Mouse (Mus musculus) adrenal gland, adult 8-10 months (tissue): ENCODE measurements around the gene Tmem259. TPM values are rescaled to one million over a fixed set of nuclear protein-coding genes. Genes with fewer than 3 reads are reported as not detected.

Source experiments
- DNase-seq: peaks from one replicate; pipeline ENCODE4 v3.0.0; 2022
- total RNA-seq, 4 experiments: library from RNA; stranded (reverse); gene quantifications; 2 replicates each; pipeline ENCODE4 v1.2.4; 2022

Tmem259 gene
- total RNA-seq, 4 experiments from 2014 or later, result 132 to 155 (median 141) TPM

DNA sequence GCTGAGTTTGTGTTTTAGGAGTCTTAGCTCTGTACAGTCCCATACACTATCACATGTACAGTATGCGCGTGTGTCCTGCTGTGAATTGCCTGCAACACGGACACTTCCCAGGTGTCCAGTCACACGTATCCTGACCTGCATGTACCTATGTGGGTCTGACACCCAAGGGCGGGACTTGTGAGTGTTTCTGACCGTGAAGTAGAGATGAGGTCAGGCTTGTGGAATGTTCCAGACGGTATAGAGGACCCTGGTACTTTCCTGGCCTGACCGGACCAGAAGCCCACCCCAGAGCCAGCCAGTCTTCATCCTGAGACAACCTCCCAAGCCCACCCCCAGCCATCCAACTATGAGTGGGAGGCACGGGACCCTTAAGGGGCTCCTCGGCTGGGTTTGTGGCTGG is 31.5 kb upstream of the Tmem259 start:
- DNase-seq, result no peak

DNA sequence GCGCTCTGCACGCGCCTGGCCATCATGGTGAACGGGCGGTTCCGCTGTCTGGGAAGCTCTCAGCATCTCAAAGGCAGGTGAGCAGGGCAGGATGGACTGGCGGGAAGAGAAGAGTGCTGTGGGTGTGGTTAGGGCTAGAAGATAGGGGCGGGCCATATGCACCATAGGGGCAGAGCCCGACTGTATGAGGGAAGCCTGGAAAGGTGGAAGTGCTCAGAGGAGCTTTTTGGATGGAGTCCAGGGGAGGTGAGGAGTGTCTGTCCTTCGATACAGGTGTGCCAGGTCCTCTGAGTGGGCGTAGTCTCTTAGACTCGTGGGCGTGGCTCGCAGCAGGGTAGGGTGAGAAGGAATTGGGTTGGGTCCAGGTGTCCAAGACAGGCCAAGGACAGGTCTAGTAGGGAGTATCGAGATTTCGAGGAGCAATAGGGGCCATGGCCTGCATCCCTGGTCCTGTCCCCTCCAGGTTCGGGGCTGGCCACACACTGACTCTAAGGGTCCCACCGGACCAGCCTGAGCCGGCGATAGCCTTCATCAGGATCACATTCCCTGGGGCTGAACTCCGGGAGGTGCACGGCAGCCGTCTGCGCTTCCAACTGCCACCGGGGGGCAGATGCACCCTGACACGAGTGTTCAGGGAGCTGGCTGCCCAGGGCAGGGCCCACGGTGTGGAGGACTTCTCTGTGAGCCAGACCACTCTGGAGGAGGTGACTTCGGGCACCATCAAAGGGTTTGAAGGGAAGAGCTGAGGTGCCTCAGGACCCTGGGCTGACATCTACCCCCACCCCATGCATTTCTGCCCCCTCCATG is 30.6 kb upstream of the Tmem259 start:
- DNase-seq, result no peak

DNA sequence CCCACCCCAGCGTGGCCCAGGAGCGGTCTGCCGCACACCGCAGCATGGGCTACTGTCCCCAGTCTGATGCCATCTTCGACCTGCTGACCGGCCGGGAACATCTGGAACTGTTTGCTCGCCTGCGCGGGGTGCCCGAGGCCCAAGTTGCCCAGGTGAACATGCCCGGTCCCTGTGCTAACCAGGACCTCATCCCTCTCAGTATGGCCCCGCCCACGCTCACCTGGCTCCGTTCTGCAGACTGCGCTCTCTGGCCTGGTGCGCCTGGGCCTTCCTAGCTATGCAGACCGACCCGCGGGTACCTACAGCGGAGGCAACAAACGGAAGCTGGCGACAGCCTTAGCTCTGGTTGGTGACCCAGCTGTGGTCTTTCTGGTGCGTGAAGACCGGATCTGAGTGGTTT is 29.5 kb upstream of the Tmem259 start:
- DNase-seq, result no peak

DNA sequence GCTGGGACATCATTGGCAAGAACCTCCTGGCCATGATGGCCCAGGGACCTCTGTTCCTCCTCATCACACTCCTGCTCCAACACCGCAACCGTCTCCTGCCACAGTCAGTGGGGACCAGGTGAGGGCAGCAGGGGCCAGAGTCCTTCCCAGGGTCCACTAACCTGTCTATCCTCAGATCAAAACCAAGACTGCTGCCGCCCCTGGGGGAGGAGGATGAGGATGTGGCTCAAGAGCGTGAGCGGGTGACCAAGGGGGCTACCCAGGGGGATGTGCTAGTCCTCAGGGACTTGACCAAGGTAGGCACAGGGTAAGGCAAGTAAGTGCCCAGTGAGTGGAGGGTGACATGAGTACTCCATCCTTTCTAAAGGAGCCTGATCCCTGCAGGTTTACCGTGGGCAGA is 27.6 kb upstream of the Tmem259 start:
- DNase-seq, result no peak

DNA sequence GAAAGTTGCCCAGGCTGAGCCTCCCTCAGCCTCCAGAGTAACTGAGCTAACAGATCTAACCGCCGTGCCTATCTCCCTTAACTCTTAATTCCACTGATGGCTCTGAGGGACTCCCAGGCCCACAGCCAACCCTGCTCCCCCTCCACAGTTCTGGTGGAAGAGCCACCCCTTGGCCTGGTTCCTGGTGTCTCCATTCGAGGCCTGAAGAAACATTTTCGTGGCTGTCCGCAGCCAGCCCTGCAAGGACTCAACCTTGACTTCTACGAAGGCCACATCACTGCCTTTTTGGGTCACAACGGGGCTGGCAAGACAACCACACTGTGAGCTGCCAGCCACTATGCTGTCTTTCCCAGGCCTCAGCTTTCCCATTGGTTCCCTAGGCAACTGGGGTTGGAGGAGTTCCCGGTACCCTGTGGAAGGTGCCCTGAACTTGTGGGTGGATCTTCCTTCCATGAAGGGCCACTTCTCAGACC is 20.1 kb upstream of the Tmem259 start:
- DNase-seq, result peak; percentile 84

DNA sequence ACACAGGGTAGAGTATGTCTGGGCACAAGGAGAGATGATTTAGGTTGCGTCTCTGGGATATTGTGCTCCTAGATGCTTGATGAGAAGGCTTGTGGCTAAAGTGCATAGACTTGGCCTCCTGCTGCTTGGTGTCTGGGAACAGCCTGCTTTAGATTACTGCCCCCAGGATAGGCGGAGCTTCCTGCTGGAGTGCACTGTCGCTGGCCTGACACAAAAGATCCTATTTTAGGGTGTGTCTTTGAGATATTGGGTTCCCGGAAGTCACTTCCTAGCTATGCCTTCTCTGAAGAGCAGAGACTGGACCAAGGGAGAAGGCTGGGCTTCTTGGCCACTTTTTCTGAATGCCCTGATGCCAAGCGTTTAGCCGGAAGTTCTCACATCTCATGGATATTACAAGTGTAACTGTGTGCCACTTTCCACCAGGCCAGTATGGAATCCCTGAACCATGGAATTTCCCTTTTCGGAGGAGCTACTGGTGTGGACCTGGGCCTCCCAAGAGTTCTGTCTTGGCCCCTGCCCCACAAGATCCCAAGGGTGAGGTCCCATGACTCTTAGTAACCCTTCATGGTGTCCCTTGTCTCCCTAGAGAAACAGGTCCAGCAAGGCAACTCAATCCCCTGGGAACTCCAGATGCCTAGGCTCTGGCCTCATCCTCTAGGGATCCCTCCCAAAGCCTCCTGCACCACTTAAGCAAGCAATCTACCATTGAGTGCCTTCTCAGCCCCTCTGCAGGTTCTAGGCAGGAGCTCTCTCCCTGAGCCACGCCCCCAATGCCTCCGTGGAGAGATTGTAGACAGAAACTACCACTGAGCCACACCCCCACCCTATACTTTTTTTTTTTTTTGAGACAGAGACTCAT is 19.5 kb upstream of the Tmem259 start:
- no peak for DNase-seq

DNA sequence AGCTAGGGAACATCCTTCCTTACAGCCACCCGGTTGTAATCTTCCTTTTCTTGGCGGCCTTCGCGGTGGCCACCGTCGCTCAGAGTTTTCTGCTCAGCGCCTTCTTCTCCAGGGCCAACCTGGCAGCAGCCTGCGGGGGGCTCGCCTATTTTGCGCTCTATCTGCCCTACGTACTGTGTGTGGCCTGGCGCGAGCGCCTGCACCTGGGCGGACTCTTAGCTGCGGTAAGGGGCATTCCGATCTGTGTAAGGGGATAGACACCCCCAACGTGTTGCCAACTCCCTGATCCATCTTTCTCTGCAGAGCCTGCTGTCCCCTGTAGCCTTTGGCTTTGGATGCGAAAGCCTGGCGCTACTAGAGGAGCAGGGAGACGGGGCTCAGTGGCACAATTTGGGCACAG is 18.7 kb upstream of the Tmem259 start:
- no peak for DNase-seq

DNA sequence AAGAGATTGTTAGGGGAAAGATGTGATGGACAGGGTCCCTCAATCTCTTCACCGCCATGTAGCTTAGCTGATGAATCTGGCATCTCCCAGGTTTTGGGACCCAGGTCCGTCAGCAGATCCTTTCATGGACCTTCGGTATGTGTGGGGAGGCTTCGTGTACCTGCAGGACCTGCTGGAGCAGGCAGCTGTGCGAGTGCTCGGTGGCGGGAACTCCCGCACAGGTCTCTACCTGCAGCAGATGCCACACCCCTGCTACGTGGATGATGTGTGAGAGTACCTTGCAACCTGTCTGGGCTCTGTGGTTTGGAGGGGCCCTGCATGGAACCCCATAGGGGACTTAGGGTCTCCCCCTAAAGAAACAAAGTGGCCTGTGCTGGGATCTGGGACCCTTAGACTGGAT is 17.8 kb upstream of the Tmem259 start:
- no peak for DNase-seq

DNA sequence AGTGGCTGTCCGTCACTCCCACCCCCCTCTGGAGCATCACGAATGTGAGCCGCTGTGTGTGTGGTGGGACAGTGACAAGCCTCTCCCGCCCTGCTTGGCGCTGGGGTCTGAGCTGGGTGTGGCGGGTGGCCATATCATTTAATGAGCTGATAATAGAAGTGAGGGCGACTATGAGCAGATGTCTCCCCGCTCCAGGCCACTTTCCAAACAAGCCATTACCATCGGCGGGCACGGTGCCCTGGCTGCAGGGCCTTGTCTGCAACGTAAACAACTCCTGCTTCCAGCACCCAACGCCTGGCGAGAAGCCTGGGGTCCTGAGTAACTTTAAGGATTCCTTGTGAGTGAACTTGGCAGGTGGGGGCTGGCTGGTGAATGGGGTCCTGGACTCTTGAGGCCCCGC is 13.7 kb upstream of the Tmem259 start:
- DNase-seq, result no peak

DNA sequence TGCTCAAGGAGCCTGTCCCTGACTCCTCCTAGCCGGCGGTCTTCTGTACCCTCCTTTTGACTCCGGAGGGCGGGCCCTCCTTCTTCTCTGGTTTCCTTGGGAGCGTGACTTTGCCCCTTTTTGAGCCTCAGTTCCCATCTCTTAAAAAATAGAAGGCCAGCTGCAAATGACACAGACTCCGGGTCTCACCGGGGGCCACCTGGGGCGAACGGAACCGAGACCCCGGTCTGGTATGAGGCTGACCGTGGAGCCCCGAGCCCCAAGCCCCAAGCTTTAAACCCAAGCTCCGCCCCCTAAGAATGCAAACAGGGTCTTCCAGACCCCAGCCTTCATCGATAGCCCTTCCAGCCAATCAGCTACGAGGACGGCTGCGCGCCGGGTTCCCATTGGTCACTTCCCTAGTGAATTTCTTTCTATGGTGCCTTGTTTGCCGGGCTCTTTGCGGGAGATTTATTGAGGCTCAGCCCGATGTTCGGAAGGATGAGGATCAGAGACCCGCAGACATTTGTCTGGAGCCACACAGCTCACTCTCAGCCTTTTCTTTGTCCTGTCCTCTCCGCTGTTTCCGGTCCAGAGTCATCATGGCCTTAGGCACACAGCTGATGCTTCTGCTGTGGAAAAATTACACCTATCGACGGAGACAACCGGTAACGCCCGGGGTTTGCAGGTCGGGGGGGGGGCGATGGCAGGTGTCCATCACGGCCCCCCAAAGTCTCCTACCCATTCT is 13.1 kb upstream of the Tmem259 start:
- DNase-seq, result no peak

DNA sequence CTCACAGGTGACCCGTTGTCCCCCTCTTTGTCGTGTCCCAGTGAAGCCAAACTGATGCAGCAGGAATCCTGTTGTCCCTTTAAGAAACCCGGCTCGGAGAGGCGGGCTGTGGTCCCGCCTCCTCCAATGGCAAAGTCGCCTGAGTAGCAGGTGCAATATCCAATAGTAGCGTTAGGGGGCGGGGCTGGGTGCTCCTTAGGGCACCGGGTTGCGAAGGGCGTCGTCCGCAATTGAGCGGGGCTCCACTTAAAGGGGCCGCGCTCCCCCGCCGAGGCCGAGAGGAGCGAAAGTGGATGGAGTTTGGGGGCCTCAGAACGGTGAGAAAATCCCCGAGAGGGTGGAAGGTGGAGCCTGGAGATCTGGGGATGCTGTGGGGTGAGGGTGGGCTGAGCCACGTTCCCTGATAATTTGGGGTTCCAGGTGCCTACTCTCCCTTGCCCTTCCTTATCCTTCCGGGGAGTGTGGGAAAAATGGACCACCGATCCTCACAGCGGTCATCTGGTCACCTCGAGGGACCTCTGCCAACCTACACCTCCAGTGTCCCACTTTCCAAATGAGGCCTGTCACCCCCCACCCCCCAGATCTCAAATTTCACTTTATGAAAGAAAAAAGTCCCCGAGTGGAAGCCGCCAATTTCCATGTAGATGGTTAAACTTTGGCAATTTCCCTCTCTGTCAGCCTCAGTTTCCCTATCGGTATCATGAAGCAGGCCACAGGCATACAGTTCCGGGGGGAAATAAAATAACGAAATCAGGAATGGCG is 12.3 kb upstream of the Tmem259 start, which contains the start of gene Abca7:
Gene Abca7, plus strand, starts transcription at position 223 of the 762 bp plus-strand sequence.
- DNase-seq, result peak; percentile 92

DNA sequence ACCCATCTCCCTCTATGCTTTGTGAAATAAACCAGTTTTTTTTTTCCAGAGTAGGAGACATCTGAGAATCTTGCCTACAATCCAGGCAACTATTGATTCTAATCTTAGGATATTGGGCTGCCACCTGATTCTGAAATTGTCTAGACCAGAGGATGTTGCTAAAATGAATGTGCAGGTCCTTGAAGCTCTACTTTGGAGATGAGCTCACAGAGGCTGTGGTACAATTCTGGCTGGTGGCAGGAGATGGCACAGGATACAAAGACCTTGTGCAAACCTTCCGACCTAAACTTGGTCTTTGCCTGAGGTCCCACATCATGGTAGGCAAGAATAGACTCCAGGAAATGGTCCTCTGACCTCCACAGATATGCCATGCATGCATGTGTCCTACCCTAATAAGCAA is 11.5 kb upstream of the Tmem259 start:
- no peak for DNase-seq

DNA sequence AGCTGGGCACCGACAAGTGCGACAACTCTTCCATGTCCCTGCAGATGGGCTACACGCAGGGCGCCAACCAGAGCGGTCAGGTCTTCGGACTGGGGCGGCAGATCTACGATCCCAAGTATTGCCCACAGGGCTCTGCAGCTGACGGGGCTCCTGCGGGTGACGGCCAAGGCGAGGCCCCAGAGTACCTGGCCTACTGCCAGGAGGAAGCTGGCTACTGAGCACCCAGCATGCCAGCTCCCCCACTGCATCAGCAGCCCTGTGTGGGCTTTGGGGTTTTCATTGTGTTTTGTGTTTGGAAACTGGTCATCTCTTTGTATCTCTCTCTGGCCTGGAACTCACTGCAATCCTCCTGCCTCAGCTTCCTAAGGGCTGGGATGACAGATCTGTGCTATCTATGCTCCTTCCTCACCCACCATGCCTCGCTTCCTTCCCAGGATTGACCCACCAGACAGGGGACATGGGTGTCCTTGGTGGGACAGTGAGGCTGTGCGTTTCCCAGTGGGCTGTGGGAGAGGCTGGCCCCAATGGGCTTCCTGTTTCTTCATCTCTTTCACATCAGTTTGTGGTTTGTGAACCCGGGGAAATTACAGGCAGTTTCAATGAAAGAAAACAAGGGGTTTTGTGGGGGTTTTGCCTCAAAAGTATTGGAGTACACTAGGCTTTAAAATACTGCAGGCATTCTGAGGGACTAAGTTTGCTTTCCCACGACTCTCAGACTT is 10.4 kb upstream of the Tmem259 start:
- no peak for DNase-seq

DNA sequence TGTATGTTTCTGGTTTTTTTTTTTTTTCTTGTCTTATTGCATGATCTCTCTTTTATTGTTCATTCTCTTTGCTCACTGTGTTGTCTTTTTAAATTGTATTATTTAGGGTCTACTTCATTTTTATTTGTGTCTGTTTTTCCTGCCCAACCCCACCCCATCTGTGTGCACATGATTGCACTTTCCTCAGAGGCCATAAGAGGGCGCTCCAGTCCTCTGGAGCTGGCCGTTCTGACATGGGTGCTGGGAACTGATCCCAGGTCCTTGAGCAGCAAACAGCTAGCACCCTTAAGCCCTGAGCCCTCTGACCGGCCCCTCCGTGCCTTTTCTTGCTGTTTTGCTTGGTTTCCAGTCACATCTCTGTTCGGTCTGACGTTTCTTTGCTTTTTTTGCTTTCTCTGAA is 7.4 kb upstream of the Tmem259 start:
- DNase-seq, result no peak

DNA sequence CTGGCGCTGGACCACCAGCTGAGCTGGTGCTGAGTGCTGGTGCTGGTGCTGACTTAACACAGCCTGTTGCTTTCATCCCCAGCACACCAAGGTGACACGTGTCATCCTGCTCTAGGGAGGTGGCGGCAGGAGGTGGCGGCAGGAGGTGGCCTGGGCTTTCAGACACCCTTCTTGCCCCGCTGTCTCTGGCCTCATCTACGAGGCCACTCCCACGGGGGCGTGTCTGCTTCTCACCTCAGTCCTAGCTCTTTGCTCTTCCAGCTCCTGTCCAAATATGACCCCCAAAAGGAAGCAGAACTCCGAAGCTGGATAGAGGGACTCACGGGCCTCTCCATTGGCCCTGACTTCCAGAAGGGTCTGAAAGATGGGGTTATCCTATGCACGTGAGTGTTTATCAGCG is 7.0 kb upstream of the Tmem259 start:
- no peak for DNase-seq

DNA sequence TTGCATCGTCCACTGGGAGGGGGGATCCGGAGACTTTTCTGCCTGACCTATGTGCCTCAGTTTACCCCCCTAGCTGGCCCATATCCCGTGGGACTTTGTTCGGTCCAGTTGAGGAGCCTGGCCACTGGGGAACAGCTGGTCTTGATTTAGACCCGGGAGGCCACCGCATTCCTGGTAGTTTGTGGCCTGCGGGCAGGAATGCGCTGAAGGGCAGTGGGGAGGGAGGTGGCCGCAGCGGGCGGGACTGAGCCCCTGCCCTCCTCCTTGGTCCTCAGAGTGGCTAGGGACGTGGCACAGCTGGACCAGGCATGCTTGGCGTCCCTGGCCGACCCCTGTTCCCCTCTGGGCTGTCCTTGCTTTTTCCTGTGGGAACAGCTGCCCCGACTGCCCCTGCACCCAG is 5.7 kb upstream of the Tmem259 start:
- DNase-seq, result no peak

DNA sequence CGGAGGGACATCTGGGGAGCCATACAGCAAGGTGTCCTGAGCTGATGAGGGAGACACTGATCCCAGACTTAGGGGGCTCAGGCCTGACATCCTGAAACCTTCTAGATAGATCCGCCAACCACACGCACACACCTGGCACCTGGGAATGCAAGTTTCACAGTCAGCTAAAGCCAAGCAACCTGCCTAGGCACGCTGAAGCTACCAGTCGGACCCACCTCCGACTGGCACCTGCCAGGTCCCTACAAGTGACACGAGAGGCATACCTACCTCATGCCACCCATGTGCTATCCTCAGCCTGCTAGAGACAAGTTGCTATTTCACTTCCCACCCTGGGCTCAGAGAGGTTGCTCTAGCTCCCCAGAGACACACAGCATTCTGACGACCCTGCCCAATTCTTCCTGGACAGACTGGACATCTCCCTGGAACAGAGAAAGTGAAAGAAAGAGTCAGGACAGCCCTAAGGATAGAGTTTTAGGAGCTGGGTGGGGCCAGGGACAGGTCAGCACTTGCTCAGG is 5.2 kb upstream of the Tmem259 start:
- no peak for DNase-seq

DNA sequence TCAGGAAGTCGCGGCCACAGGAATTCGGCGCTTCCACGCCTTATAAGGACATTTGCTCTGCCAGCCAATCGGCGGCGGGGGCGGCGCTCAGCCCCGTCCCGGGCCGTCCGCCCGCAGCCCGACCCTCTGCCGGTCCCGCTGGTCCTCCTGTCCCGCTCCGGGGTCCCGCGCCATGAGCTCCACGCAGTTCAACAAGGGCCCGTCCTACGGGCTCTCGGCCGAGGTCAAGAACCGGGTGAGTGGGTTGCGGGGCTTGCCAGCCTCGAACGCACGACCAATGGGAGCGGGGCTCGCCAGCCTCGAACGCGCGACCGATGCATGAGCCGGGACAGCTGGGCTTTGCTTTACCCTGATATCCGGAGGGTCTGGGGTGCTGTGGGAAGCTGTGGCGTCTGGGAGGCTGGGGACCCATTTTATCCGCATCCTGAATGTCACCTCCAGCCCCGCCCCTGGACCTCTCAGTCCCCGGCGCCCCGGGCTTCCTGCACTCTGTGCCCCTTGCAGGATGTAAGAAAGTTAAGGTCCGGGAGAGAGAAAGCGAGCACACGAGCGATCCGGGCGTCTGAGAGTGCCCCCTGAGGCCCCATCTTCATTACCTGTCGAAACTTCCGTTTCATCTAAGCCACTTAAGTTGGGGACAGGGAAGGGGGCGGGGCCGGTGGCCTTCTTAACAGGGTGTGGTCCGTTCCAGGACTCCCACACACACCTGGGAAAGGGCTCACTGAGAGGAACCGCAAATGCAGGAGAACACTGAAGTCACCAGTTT is 4.6 kb upstream of the Tmem259 start, which contains the start of gene Cnn2:
Gene Cnn2, plus strand, starts transcription at position 79 of the 766 bp plus-strand sequence.
- DNase-seq, result no peak

DNA sequence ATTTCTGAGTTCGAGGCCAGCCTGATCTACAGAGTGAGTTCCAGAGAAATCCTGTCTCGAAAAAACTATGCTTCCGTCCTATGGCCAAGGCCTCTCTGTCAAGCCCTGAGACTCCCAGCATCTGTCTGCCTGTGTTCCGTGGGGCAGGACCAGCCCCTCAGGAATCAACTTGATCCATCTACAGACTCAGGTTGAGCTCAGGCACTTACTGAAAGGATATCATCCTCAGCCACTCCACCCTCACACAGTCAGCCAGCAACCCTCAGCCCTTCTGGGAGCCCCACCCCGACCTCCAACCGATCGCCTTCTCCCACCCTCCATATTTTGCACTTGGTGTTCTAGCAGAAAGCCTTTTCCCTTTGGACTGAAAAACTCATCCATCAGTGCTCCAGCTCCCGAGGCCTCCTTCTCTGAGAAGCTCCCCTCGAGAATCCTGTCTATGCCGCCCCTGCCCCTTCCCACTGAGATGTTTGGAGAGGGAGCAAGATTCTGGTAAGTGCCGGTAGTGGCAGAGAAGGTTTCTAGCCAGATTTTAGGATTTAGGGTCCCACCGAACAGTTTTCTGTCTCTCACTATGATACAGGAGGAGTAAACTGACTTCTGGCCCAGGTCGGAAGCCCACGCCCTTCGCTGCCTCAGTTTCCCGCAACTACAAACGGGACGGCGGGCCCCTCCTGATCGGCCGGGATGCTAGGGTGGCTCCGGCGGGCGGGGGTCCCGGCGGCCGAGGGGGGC is 3.8 kb upstream of the Tmem259 start:
- DNase-seq, result no peak

DNA sequence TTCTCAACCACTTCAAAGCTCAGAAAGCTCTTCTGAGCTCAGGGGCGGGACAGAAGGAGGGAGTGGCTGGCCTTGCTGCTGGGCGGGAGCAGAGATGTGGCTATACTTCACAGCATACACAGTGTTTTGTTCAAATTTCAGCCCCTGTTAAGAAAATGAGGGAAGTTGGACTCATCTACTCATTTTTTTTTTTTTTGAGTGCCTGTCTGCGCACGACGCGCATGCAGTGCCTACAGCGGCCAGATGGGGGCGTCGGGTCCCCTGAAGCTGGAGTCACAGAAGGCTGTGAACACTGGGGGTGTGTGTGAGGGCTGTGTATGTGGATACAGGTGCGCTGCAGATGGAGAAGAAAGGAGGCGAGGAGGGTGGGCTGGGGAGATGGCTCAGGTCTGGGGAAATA is 2.8 kb upstream of the Tmem259 start:
- DNase-seq, result peak; percentile 73
